24 mouse cellular contexts compared by ENCODE assay signal in the genomic region with DNA sequence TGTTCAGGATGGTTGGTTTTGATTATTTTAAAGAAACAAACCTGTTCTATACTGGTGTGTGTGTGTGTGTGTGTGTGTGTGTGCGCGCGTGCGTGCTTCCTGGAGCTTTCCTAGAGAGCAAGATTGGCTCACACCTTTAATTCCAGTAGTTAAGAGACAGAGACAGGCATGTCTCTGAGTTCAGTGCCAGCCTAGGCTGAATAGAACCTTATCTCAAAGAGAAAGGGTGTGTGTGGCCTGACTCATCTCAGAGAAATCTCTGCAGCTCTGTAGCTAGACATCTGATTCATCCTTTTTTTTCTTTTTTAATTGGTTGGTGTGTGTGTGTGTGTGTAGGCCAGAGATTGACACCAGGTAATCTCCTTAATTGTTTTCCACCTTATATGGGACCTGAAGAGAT. TPM values are rescaled to one million over a fixed set of nuclear protein-coding genes. Genes with fewer than 3 reads are reported as not detected.
DNase-seq lines count a peak whose midpoint lies in the region; ATAC-seq and TF ChIP-seq lines count a peak whose summit lies in the region.
"Had no signal": no experiment of that assay in that cellular context is flagged by ENCODE, and none has a peak within 500 bp of the region (broad histone marks: within the 10 kb centered on the region; RNA-seq: fewer than 3 reads in every experiment).

No protein-coding gene starts in this region.

- H3K9ac ChIP-seq in stomach, postnatal 0 days (ENCODE audit: low read length), result no peak overlapping the region
- H3K9ac ChIP-seq: embryonic facial prominence, embryonic 12.5 days; embryonic facial prominence, embryonic 15.5 days; forebrain, postnatal 0 days; hindbrain, embryonic 12.5 days; hindbrain, embryonic 15.5 days had no signal

- H3K4me2 ChIP-seq in stomach, postnatal 0 days (replicated peaks; ENCODE audit: low read depth), result no peak overlapping the region
- H3K4me2 ChIP-seq: embryonic facial prominence, embryonic 12.5 days; embryonic facial prominence, embryonic 15.5 days; heart, embryonic 11.5 days; hindbrain, embryonic 12.5 days; hindbrain, embryonic 15.5 days had no signal

- 79% methylated on average over 4 of the region's 4 CpGs for WGBS in stomach, postnatal 0 days
- 91% methylated on average over 4 of the region's 4 CpGs for WGBS in heart, embryonic 10.5 days

- TF ChIP-seq CTCF in C2C12 (IDR thresholded peaks at IDR 0.05; ENCODE audit: control insufficient read depth, insufficient read depth, insufficient read length), result no peak
- TF ChIP-seq CTCF in stomach, postnatal 0 days (IDR thresholded peaks at IDR 0.05; ENCODE audit: low read depth), result no peak

- peak; percentile 65 for ATAC-seq in stomach, postnatal 0 days (ENCODE audit: low FRiP score, low TSS enrichment)
- ATAC-seq: CD4-positive, CD25-positive, alpha-beta regulatory T cell, adult 4 months; forebrain, embryonic 14.5 days; forebrain, postnatal 0 days; intestine, postnatal 0 days had no signal

- no peak overlapping the region for H3K4me3 ChIP-seq in C2C12 (ENCODE audit: insufficient read depth, poor library complexity, severe bottlenecking)
- no peak overlapping the region for H3K4me3 ChIP-seq in stomach, postnatal 0 days (ENCODE audit: low read depth, low read length)
- H3K4me3 ChIP-seq in heart, embryonic 10.5 days, result no peak overlapping the region
- H3K4me3 ChIP-seq: embryonic facial prominence, embryonic 12.5 days; embryonic facial prominence, embryonic 15.5 days; heart, adult 2 months; hindbrain, embryonic 12.5 days; hindbrain, embryonic 15.5 days had no signal

- H3K4me1 ChIP-seq in stomach, postnatal 0 days (replicated peaks; ENCODE audit: control insufficient read depth, insufficient read depth), result no peaks in the 10 kb centered on the region
- H3K4me1 ChIP-seq in heart, embryonic 10.5 days, result peaks cover 14% of the 10 kb centered on the region

- peak; percentile 33 for DNase-seq in NIH3T3 (ENCODE audit: low read depth)
- DNase-seq in stomach, postnatal 0 days (ENCODE audit: low spot score), result no peak
- no peak for DNase-seq in heart, embryonic 10.5 days (ENCODE audit: low spot score)
- DNase-seq in heart, adult 18-20 months, result no peak
- no peak for DNase-seq in right cerebral cortex, postnatal 4 days
- DNase-seq: adrenal gland, adult 2 months; adrenal gland, postnatal 14 days; B cell, adult 2 months; cerebellum, adult 11-12 months; cerebellum, adult 9-11 months; cerebellum, postnatal 25 days; forebrain, postnatal 0 days; gastrocnemius, postnatal 25 days; heart, adult 2 months had no signal

- H3K27me3 ChIP-seq in C2C12 (ENCODE audit: control insufficient read depth, insufficient read depth, insufficient read length), result peaks cover 4% of the 10 kb centered on the region
- H3K27me3 ChIP-seq in stomach, postnatal 0 days (ENCODE audit: control insufficient read depth, insufficient read depth, low read length), result no peaks in the 10 kb centered on the region; the same call in 1 of the 2 replicates
- H3K27me3 ChIP-seq in heart, embryonic 10.5 days (ENCODE audit: insufficient read depth, poor library complexity, severe bottlenecking), result peaks cover 24% of the 10 kb centered on the region

- H3K79me2 ChIP-seq in C2C12 (ENCODE audit: control insufficient read depth, insufficient read depth), result no peaks in the 10 kb centered on the region

- no peaks in the 10 kb centered on the region for H3K79me3 ChIP-seq in C2C12 (ENCODE audit: low read depth)

- no peaks in the 10 kb centered on the region for H3K36me3 ChIP-seq in C2C12 (ENCODE audit: control insufficient read depth, insufficient read depth)
- no peaks in the 10 kb centered on the region for H3K36me3 ChIP-seq in stomach, postnatal 0 days (ENCODE audit: control insufficient read depth, insufficient read depth, low read length)
- H3K36me3 ChIP-seq in heart, embryonic 10.5 days, result no peaks in the 10 kb centered on the region
- H3K36me3 ChIP-seq: embryonic facial prominence, embryonic 12.5 days; embryonic facial prominence, embryonic 15.5 days; hindbrain, embryonic 12.5 days; hindbrain, embryonic 15.5 days had no signal

- TF ChIP-seq EP300 in stomach, postnatal 0 days (optimal IDR thresholded peaks at IDR 0.05), result no peak

- no peak overlapping the region for H3K27ac ChIP-seq in stomach, postnatal 0 days (replicated peaks)
- no peak overlapping the region for H3K27ac ChIP-seq in heart, embryonic 10.5 days
- H3K27ac ChIP-seq: embryonic facial prominence, embryonic 12.5 days; embryonic facial prominence, embryonic 15.5 days; heart, adult 2 months; hindbrain, embryonic 12.5 days; hindbrain, embryonic 15.5 days had no signal

- H3K9me3 ChIP-seq in stomach, postnatal 0 days (ENCODE audit: control insufficient read depth, low read length), result no peaks in the 10 kb centered on the region
- no peaks in the 10 kb centered on the region for H3K9me3 ChIP-seq in heart, embryonic 10.5 days
- H3K9me3 ChIP-seq: embryonic facial prominence, embryonic 12.5 days; embryonic facial prominence, embryonic 15.5 days; hindbrain, embryonic 12.5 days; hindbrain, embryonic 15.5 days had no signal

- H3ac ChIP-seq in C2C12 (ENCODE audit: control insufficient read depth, insufficient read length, low read depth), result no peak overlapping the region

TF ChIP-seq in C2C12, 6 proteins besides CTCF, POLR2A, EP300 and RAD21:
- TF ChIP-seq FOSL1 (IDR thresholded peaks at IDR 0.05; ENCODE audit: insufficient read depth, low read length, poor library complexity, severe bottlenecking), result peak; percentile 45
- TF ChIP-seq CEBPB (IDR thresholded peaks at IDR 0.05; ENCODE audit: low read depth), result no peak

RNA-seq across cellular contexts. Expression of a gene that starts 3.9 kb away (rescaled TPM):
- 0.47 TPM for polyA plus RNA-seq in C2C12 (2012; fragmentation: generic; extraction: Trizol)
- 13.8 and 16.5 TPM in 2 replicates for polyA plus RNA-seq in stomach, postnatal 0 days (2015; fragmentation: Nextera tagmentation; extraction: Ambion mirVana)
- polyA plus RNA-seq in heart, embryonic 10.5 days (2016; fragmentation: Nextera tagmentation; extraction: Ambion mirVana), result 3.9 and 5.0 TPM in 2 replicates
- total RNA-seq in heart, adult 18-20 months (2021), result 1 to 10 TPM; 1.6 to 1.9 TPM

RNA-seq across cellular contexts. Expression of a gene that starts 19.4 kb away (rescaled TPM):
- 300 TPM for polyA plus RNA-seq in C2C12 (2012; fragmentation: generic; extraction: Trizol)
- polyA plus RNA-seq in stomach, postnatal 0 days (2015; fragmentation: Nextera tagmentation; extraction: Ambion mirVana), result 317 and 326 TPM in 2 replicates
- 126 and 165 TPM in 2 replicates for polyA plus RNA-seq in heart, embryonic 10.5 days (2016; fragmentation: Nextera tagmentation; extraction: Ambion mirVana)
- total RNA-seq in heart, adult 18-20 months (2021), result 100 to 1,000 TPM in 1 of 2 experiments, 10 to 100 TPM in 1; 97.8 to 102 TPM

RNA-seq across cellular contexts. Expression of a gene that starts 19.4 kb away (rescaled TPM):
- 10.8 TPM for polyA plus RNA-seq in C2C12 (2012; fragmentation: generic; extraction: Trizol)
- polyA plus RNA-seq in stomach, postnatal 0 days (2015; fragmentation: Nextera tagmentation; extraction: Ambion mirVana), result 7.5 and 10.1 TPM in 2 replicates
- polyA plus RNA-seq in heart, embryonic 10.5 days (2016; fragmentation: Nextera tagmentation; extraction: Ambion mirVana), result 6.5 and 8.7 TPM in 2 replicates
- 1 to 10 TPM; 2.7 TPM for total RNA-seq in heart, adult 18-20 months (2021)
- total RNA-seq: common myeloid progenitor, adult 5-6 weeks had no signal

RNA-seq across cellular contexts. Expression of a gene that starts 21.3 kb away (rescaled TPM):
- polyA plus RNA-seq in C2C12 (2012; fragmentation: generic; extraction: Trizol), result 91.7 TPM
- polyA plus RNA-seq in stomach, postnatal 0 days (2015; fragmentation: Nextera tagmentation; extraction: Ambion mirVana), result 81.0 and 83.6 TPM in 2 replicates
- 142 and 153 TPM in 2 replicates for polyA plus RNA-seq in heart, embryonic 10.5 days (2016; fragmentation: Nextera tagmentation; extraction: Ambion mirVana)
- 10 to 100 TPM; 29.1 to 30.6 TPM for total RNA-seq in heart, adult 18-20 months (2021)

RNA-seq across cellular contexts. Expression of a gene that starts 29.4 kb away (rescaled TPM):
- polyA plus RNA-seq in C2C12 (2012; fragmentation: generic; extraction: Trizol), result 9.3 TPM
- polyA plus RNA-seq in stomach, postnatal 0 days (2015; fragmentation: Nextera tagmentation; extraction: Ambion mirVana), result 3.2 and 3.6 TPM in 2 replicates
- 10.7 and 15.0 TPM in 2 replicates for polyA plus RNA-seq in heart, embryonic 10.5 days (2016; fragmentation: Nextera tagmentation; extraction: Ambion mirVana)
- 10 to 100 TPM in 1 of 2 experiments, 1 to 10 TPM in 1; 5.5 to 15.5 TPM for total RNA-seq in heart, adult 18-20 months (2021)
